Comparison of ENCODE assay signal across 8 mouse cellular contexts in the genomic region with DNA sequence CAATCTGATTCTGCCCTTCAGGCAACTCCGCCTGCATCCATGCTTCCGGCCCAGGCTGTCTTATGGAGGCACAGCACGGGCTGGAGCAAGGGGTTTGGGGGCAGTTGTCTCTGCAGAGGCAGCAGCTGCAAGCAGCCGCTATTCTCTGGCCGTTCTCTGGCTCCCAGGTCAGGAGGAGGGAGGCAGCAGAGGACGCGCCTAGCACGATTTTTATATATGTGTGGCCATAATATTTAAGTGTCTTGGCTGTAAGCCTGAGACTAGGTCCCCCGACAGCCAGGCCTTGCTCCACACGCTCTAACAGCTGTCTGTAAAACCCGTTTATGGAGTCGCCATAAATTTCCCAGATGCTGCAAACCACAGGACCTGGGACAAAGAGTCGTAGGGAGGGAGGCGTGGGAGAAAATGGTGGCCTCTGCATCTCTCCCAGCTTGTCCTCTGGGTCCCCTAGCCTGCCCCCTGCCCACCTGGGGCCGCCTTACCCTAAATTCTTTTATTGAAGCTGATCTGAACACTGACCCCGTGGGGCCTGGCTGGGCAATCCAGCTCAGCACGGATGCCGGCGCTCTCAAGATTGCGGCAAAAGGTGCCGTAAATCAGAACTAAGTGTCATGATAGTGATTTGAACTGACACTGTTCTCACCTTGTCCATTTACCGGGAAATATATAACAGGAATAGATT. TPM values are rescaled to one million over a fixed set of nuclear protein-coding genes. Genes with fewer than 3 reads are reported as not detected.
DNase-seq lines count a peak whose midpoint lies in the region; ATAC-seq and TF ChIP-seq lines count a peak whose summit lies in the region.
"Had no signal": no experiment of that assay in that cellular context is flagged by ENCODE, and none has a peak within 500 bp of the region (broad histone marks: within the 10 kb centered on the region; RNA-seq: fewer than 3 reads in every experiment).

No protein-coding gene starts in this region.

- ATAC-seq in hindbrain, embryonic 13.5 days (ENCODE audit: low FRiP score) = no peak
- ATAC-seq in megakaryocyte, adult 5-6 weeks (ENCODE audit: poor library complexity, severe bottlenecking) = no peak

- peaks cover 34% of the 10 kb centered on the region for H3K4me1 ChIP-seq in E14TG2a.4 (replicated peaks; ENCODE audit: low read depth, low read length)
- peaks cover 29% of the 10 kb centered on the region for H3K4me1 ChIP-seq in hindbrain, embryonic 13.5 days (replicated peaks)

- WGBS in hindbrain, embryonic 13.5 days = 19% methylated on average over 22 of the region's 22 CpGs

- no peak for TF ChIP-seq CTCF in E14TG2a.4 (conservative IDR thresholded peaks at IDR 0.05; ENCODE audit: low read length)

- peak overlapping the region; percentile 6; the same call in 1 of the 2 replicates for H3K4me2 ChIP-seq in hindbrain, embryonic 13.5 days

- H3K9me3 ChIP-seq in E14TG2a.4 (ENCODE audit: low read length) = no peaks in the 10 kb centered on the region
- no peaks in the 10 kb centered on the region for H3K9me3 ChIP-seq in hindbrain, embryonic 13.5 days

- peak overlapping the region; percentile 55 for H3K9ac ChIP-seq in hindbrain, embryonic 13.5 days

- peak overlapping the region; percentile 64 for H3K4me3 ChIP-seq in E14TG2a.4 (replicated peaks; ENCODE audit: low read length)
- H3K4me3 ChIP-seq in hindbrain, embryonic 13.5 days = no peak overlapping the region

- peak; percentile 16 for DNase-seq in ZHBTc4 (ENCODE audit: low read depth, low spot score)
- peak; percentile 47 for DNase-seq in lung, postnatal 10 days
- no peak for DNase-seq in thymus, adult 18-20 months
- DNase-seq in thymus, postnatal 14 days = no peak
- DNase-seq: adrenal gland, postnatal 36 days had no signal

- H3K27ac ChIP-seq in hindbrain, embryonic 13.5 days = peak overlapping the region; percentile 49; the same call in 1 of the 2 replicates

- H3K36me3 ChIP-seq in E14TG2a.4 (ENCODE audit: insufficient read depth, low read length) = no peaks in the 10 kb centered on the region
- no peaks in the 10 kb centered on the region for H3K36me3 ChIP-seq in hindbrain, embryonic 13.5 days

- H3K27me3 ChIP-seq in E14TG2a.4 (ENCODE audit: insufficient read depth, low read length) = peaks cover 28% of the 10 kb centered on the region
- H3K27me3 ChIP-seq in hindbrain, embryonic 13.5 days = no peaks in the 10 kb centered on the region

RNA-seq across cellular contexts. Expression of gene Mvb12b, which starts 32.3 kb away (rescaled TPM):
- polyA plus RNA-seq in hindbrain, embryonic 13.5 days (2015; fragmentation: Nextera tagmentation; extraction: Ambion mirVana) = 60.9 and 65.0 TPM in 2 replicates
- total RNA-seq in megakaryocyte, adult 5-6 weeks (2015) = 22.2 and 23.9 TPM in 2 replicates
- 9.5 and 10.1 TPM in 2 replicates for total RNA-seq in megakaryocyte, adult 5-6 weeks (2017)

Comparison
In these comparisons a context has a peak if more than half of its experiments do, and no peak if none do; other contexts are left out.
1. DNase-seq: peak in ZHBTc4 (single experiment) and lung, postnatal 10 days (single experiment); none in thymus, adult 18-20 months (0 of 2) and thymus, postnatal 14 days (single experiment).